Mouse (Mus musculus) E14TG2a.4 (cell line): ENCODE measurements around the gene Ntm.

Source experiments
- CTCF ChIP-seq: conservative IDR thresholded peaks from 2 replicates; pipeline ENCODE4 v1.5.1; 2014; ENCODE audit warnings: low read length
- POU5F1 ChIP-seq: IDR thresholded peaks from 2 replicates; pipeline ENCODE4 v1.6.1; 2014; ENCODE audit warnings: low read length, borderline replicate concordance

GRCm38 (mm10) chr9:29451232-29451631 lies 511.7 kb downstream of the Ntm start:
- no peak for TF ChIP-seq CTCF
- no peak for TF ChIP-seq POU5F1
